Mouse (Mus musculus) MEL (cell line): Measurements from ENCODE around the gene Pygm. TPM values are rescaled to one million over a fixed set of nuclear protein-coding genes. Genes with fewer than 3 reads are reported as not detected.

Experiments
- DNase-seq: peaks from one replicate; pipeline ENCODE4 v3.0.0; 2011; ENCODE audit warnings: low read depth, low spot score
- H3K27ac ChIP-seq: 2 replicates; pipeline ENCODE4 v1.5.1; 2012; ENCODE audit warnings: low read depth, mild to moderate bottlenecking, control low read depth, low read length, moderate library complexity; ENCODE audit not compliant: control insufficient read depth
- H3K27me3 ChIP-seq, 2 experiments: fragments of 150-350 bp in 1 of 2; sonication (generic) in 1 of 2; 2 replicates each; pipeline ENCODE4 v1.6.1; 2012; ENCODE audit warnings: low read length in 2 of 2, mild to moderate bottlenecking in 2 of 2, improper control_type of control experiment in 1 of 2, moderate library complexity in 1 of 2; ENCODE audit not compliant: insufficient read depth in 2 of 2, control insufficient read depth in 1 of 2
- H3K36me3 ChIP-seq, 2 experiments: 2 replicates each; pipeline ENCODE4 v1.6.1; 2012 to 2014; ENCODE audit warnings: low read length in 2 of 2, improper control_type of control experiment in 1 of 2, inconsistent platforms in 1 of 2, mild to moderate bottlenecking in 1 of 2; ENCODE audit not compliant: insufficient read depth in 2 of 2, control insufficient read depth in 1 of 2
- H3K4me1 ChIP-seq, 2 experiments: fragments of 150-350 bp in 1 of 2; sonication (generic) in 1 of 2; 2 replicates each; pipeline ENCODE4 v1.6.1; 2012; ENCODE audit warnings: low read length in 2 of 2, improper control_type of control experiment in 1 of 2, mild to moderate bottlenecking in 1 of 2; ENCODE audit not compliant: insufficient read depth in 2 of 2, control insufficient read depth in 1 of 2
- H3K4me3 ChIP-seq, 2 experiments: fragments of 150-350 bp in 1 of 2; sonication (generic) in 1 of 2; 2 replicates each; pipeline ENCODE4 v1.5.1; 2012; ENCODE audit warnings: low read depth in 2 of 2, low read length in 2 of 2, mild to moderate bottlenecking in 2 of 2, moderate library complexity in 2 of 2, control low read depth in 1 of 2, improper control_type of control experiment in 1 of 2; ENCODE audit not compliant: control insufficient read depth in 1 of 2, insufficient read depth in 1 of 2
- H3K79me2 ChIP-seq: 2 replicates; pipeline ENCODE4 v1.6.1; 2012; ENCODE audit warnings: mild to moderate bottlenecking, low read length, moderate library complexity; ENCODE audit not compliant: control insufficient read depth, poor library complexity, insufficient read depth
- H3K9ac ChIP-seq: 2 replicates; pipeline ENCODE4 v1.6.1; 2012; ENCODE audit warnings: low read depth, mild to moderate bottlenecking, control low read depth, low read length, moderate library complexity; ENCODE audit not compliant: control insufficient read depth, poor library complexity, severe bottlenecking
- H3K9me3 ChIP-seq: fragments of 150-350 bp; sonication (generic); replicated peaks from 2 replicates; pipeline ENCODE4 v1.6.1; 2012; ENCODE audit warnings: mild to moderate bottlenecking, low read length, improper control_type of control experiment, moderate library complexity; ENCODE audit not compliant: insufficient read depth
- CHD1 ChIP-seq: IDR thresholded peaks from 2 replicates; pipeline ENCODE4 v1.6.1; 2012; ENCODE audit warnings: low read depth, mild to moderate bottlenecking, inconsistent platforms, low read length, improper control_type of control experiment
- CHD2 ChIP-seq: IDR thresholded peaks from 2 replicates; pipeline ENCODE4 v1.6.1; 2011; ENCODE audit warnings: low read length, improper control_type of control experiment
- CTCF ChIP-seq, 3 experiments: IDR thresholded peaks in 2 of 3; conservative IDR thresholded peaks in 1 of 3; 2 replicates each; pipeline ENCODE4 v1.5.1; 2011 to 2012; ENCODE audit warnings: low read length in 3 of 3, low read depth in 2 of 3, mild to moderate bottlenecking in 2 of 3, improper control_type of control experiment in 1 of 3, inconsistent platforms in 1 of 3, mixed read lengths in 1 of 3, moderate library complexity in 1 of 3; ENCODE audit not compliant: control insufficient read depth in 1 of 3, insufficient read depth in 1 of 3, poor library complexity in 1 of 3, severe bottlenecking in 1 of 3
- E2F4 ChIP-seq: IDR thresholded peaks from 2 replicates; pipeline ENCODE4 v1.6.1; 2011; ENCODE audit warnings: low read depth, low read length, improper control_type of control experiment, borderline replicate concordance
- ELF1 ChIP-seq: IDR thresholded peaks from 2 replicates; pipeline ENCODE4 v1.6.1; 2014; ENCODE audit warnings: low read depth, mild to moderate bottlenecking, inconsistent platforms, low read length, improper control_type of control experiment, moderate library complexity
- GABPA ChIP-seq: IDR thresholded peaks from 2 replicates; pipeline ENCODE4 v1.6.1; 2012; ENCODE audit warnings: low read depth, mild to moderate bottlenecking, inconsistent platforms, low read length, improper control_type of control experiment, moderate library complexity
- HCFC1 ChIP-seq: IDR thresholded peaks from 2 replicates; pipeline ENCODE4 v1.6.1; 2012; ENCODE audit warnings: low read depth, mild to moderate bottlenecking, inconsistent platforms, low read length, improper control_type of control experiment, moderate library complexity
- JUND ChIP-seq: IDR thresholded peaks from 2 replicates; pipeline ENCODE4 v1.6.1; 2011; ENCODE audit warnings: low read depth, mild to moderate bottlenecking, improper control_type of control experiment, low read length
- MAFK ChIP-seq: IDR thresholded peaks from 2 replicates; pipeline ENCODE4 v1.6.1; 2011; ENCODE audit warnings: low read depth, mild to moderate bottlenecking, low read length, improper control_type of control experiment, borderline replicate concordance
- MEF2A ChIP-seq: IDR thresholded peaks from 2 replicates; pipeline ENCODE4 v1.6.1; 2014; ENCODE audit warnings: low read depth, mild to moderate bottlenecking, inconsistent platforms, low read length, improper control_type of control experiment; ENCODE audit not compliant: poor library complexity, insufficient replicate concordance, severe bottlenecking; ENCODE audit errors: extremely low read depth
- MXI1 ChIP-seq: IDR thresholded peaks from 2 replicates; pipeline ENCODE4 v1.6.1; 2011; ENCODE audit warnings: mild to moderate bottlenecking, low read depth, low read length, improper control_type of control experiment
- MYB ChIP-seq: IDR thresholded peaks from 2 replicates; pipeline ENCODE4 v1.6.1; 2011; ENCODE audit warnings: mild to moderate bottlenecking, low read depth, low read length, improper control_type of control experiment
- MYC ChIP-seq: IDR thresholded peaks from 2 replicates; pipeline ENCODE4 v1.6.1; 2011; ENCODE audit warnings: low read depth, mild to moderate bottlenecking, low read length, improper control_type of control experiment, moderate library complexity
- NRF1 ChIP-seq: IDR thresholded peaks from 2 replicates; pipeline ENCODE4 v1.6.1; 2014; ENCODE audit warnings: low read depth, mild to moderate bottlenecking, inconsistent platforms, low read length, improper control_type of control experiment, moderate library complexity; ENCODE audit not compliant: poor library complexity, insufficient read depth, severe bottlenecking
- POLR2A ChIP-seq, 2 experiments: IDR thresholded peaks; 2 replicates each; pipeline ENCODE4 v1.6.1; 2011 to 2012; ENCODE audit warnings: low read length in 2 of 2, mild to moderate bottlenecking in 2 of 2, control low read depth in 1 of 2, improper control_type of control experiment in 1 of 2, low read depth in 1 of 2, moderate library complexity in 1 of 2; ENCODE audit not compliant: control insufficient read depth in 1 of 2, insufficient read depth in 1 of 2, poor library complexity in 1 of 2
- POLR2AphosphoS5 ChIP-seq: IDR thresholded peaks from 2 replicates; pipeline ENCODE4 v1.6.1; 2012; ENCODE audit warnings: low read depth, borderline replicate concordance, mild to moderate bottlenecking, inconsistent platforms, low read length, moderate library complexity, mixed read lengths
- SIN3A ChIP-seq: IDR thresholded peaks from 2 replicates; pipeline ENCODE4 v1.6.1; 2012; ENCODE audit warnings: low read length, improper control_type of control experiment, inconsistent platforms
- UBTF ChIP-seq: IDR thresholded peaks from 2 replicates; pipeline ENCODE4 v1.6.1; 2012; ENCODE audit warnings: low read depth, mild to moderate bottlenecking, inconsistent platforms, low read length, improper control_type of control experiment, moderate library complexity, borderline replicate concordance; ENCODE audit not compliant: insufficient read depth
- USF1 ChIP-seq: IDR thresholded peaks from 2 replicates; pipeline ENCODE4 v1.6.1; 2014; ENCODE audit warnings: low read depth, mild to moderate bottlenecking, inconsistent platforms, low read length, improper control_type of control experiment, moderate library complexity
- ZC3H11A ChIP-seq: IDR thresholded peaks from 2 replicates; pipeline ENCODE4 v1.6.1; 2012; ENCODE audit warnings: low read depth, mild to moderate bottlenecking, inconsistent platforms, low read length, improper control_type of control experiment
- ZMIZ1 ChIP-seq: IDR thresholded peaks from 2 replicates; pipeline ENCODE4 v1.6.1; 2012; ENCODE audit warnings: low read depth, mild to moderate bottlenecking, inconsistent platforms, low read length, improper control_type of control experiment, moderate library complexity
- polyA plus RNA-seq, 2 experiments: library from polyadenylated mRNA; stranded (reverse) in 1 of 2; unstranded in 1 of 2; fragments of >175 nt in 1 of 2; fragments of >200 nt in 1 of 2; gene quantifications; 2 replicates each; pipeline versions ENCODE4 v1.2.1 to v1.2.4; 2012; ENCODE audit warnings: low replicate concordance in 2 of 2, low read depth in 1 of 2; ENCODE audit not compliant: insufficient read length in 2 of 2, insufficient read depth in 1 of 2, missing spikeins in 1 of 2
- total RNA-seq: library from RNA; depleted of rRNA; stranded (reverse); fragments of 300-350 nt; gene quantifications from 2 replicates; pipeline ENCODE4 v1.2.3, GENCODE M21; 2012

The Pygm gene
- total and polyA plus RNA-seq, 3 experiments, result 0.73 to 3.3 TPM; not detected in 1

GRCm38 (mm10) chr19:6416124-6416770 is 32.0 kb downstream of the Pygm start:
- Histone ChIP-seq H3K9ac (no peak overlapping the region), H3K79me2 (no peaks in the 10 kb centered on the region), H3K4me3 (no peak overlapping the region), H3K36me3 (no peaks in the 10 kb centered on the region), H3K9me3 (no peaks in the 10 kb centered on the region), H3K27ac (no peak overlapping the region), H3K4me1 (no peaks in the 10 kb centered on the region), H3K27me3 (no peaks in the 10 kb centered on the region)
- DNase-seq, result no peak
- TF ChIP-seq MAFK (no peak), E2F4 (no peak), ZMIZ1 (no peak), MYC (no peak), MYB (no peak), CHD1 (no peak), CTCF (IDR thresholded peaks at IDR 0.05 in 2 of 3, conservative IDR thresholded peaks at IDR 0.05 in 1 of 3; ENCODE audit: control insufficient read depth in 1 of 3, insufficient read depth in 1 of 3, low read depth in 2 of 3, low read length in 3 of 3, poor library complexity in 1 of 3, severe bottlenecking in 1 of 3) (no peak), UBTF (no peak), ELF1 (no peak), POLR2AphosphoS5 (no peak), POLR2A (IDR thresholded peaks at IDR 0.05; ENCODE audit: control insufficient read depth in 1 of 2, insufficient read depth in 1 of 2, low read depth in 1 of 2, low read length in 2 of 2, poor library complexity in 1 of 2) (no peak), HCFC1 (no peak)

GRCm38 (mm10) chr19:6416894-6417761 is 32.9 kb downstream of the Pygm start:
- H3K27me3 ChIP-seq, result no peaks in the 10 kb centered on the region
- no peak overlapping the region for H3K27ac ChIP-seq
- no peaks in the 10 kb centered on the region for H3K9me3 ChIP-seq
- H3K79me2 ChIP-seq, result no peaks in the 10 kb centered on the region
- no peak for DNase-seq
- TF ChIP-seq NRF1, result no peak
- TF ChIP-seq POLR2A (IDR thresholded peaks at IDR 0.05; ENCODE audit: control insufficient read depth in 1 of 2, insufficient read depth in 1 of 2, low read depth in 1 of 2, low read length in 2 of 2, poor library complexity in 1 of 2), result no peak
- TF ChIP-seq CHD2, result no peak
- no peak for TF ChIP-seq MXI1
- TF ChIP-seq POLR2AphosphoS5, result no peak
- no peak for TF ChIP-seq ZC3H11A
- TF ChIP-seq E2F4, result no peak
- no peak for TF ChIP-seq GABPA
- TF ChIP-seq USF1, result no peak
- TF ChIP-seq JUND, result no peak
- TF ChIP-seq SIN3A, result no peak
- no peak for TF ChIP-seq MEF2A
- H3K4me1 ChIP-seq, result no peaks in the 10 kb centered on the region
- H3K36me3 ChIP-seq, result no peaks in the 10 kb centered on the region
- no peak overlapping the region for H3K4me3 ChIP-seq
- no peak overlapping the region for H3K9ac ChIP-seq
